Mouse (Mus musculus) erythroblast, embryonic 14.5 days (primary cell): ENCODE results near the gene Rhbdl1.

Source experiments
- GATA1 ChIP-seq: IDR thresholded peaks from 2 replicates; pipeline ENCODE4 v1.6.1; 2012; ENCODE audit warnings: low read length, inconsistent platforms, mixed read lengths
- TAL1 ChIP-seq: IDR thresholded peaks from 3 replicates; pipeline ENCODE4 v1.6.1; 2012; ENCODE audit warnings: low read length, inconsistent platforms, mixed read lengths

DNA sequence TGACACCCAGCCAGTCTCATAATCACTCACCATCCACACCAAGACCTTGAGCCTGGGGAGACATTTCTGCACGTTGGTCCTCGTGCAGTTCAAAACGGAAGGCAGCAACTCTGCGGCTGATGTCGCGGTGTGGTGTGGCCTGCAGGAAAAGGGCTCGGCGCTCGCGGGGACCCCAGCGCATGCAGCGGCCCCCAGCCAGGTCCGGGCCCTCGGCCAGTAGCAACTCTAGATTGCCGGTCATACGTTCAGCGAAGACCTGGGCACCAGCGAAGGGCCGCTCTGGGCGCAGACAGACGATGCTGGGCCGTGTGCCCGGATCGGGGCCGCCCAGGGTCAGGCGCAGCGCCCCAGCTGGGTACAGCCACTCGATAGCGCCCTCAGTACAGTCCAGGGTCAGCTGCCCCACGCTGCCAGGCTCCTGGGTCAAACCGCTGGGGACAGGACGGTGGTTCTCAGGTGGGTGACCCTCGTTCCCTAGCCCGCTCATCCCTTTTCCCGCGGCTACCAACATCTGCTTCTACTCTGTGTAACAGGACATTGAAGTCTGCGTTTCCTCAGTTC lies 40.8 kb downstream of the Rhbdl1 start:
- TF ChIP-seq GATA1 (no peak), TAL1 (no peak)
